Mouse (Mus musculus) lung, embryonic 16.5 days (tissue): ENCODE data around the gene Cdc20. TPM values are rescaled to one million over a fixed set of nuclear protein-coding genes. Genes with fewer than 3 reads are reported as not detected.

ENCODE experiments used
- ATAC-seq: fragments of 200-750 bp; cut with Nextera tagmentation; 2 replicates; pipeline ENCODE4 v1.8.0; 2017; ENCODE audit warnings: low read depth, mild to moderate bottlenecking, moderate library complexity
- H3K27ac ChIP-seq: fragments of 300-500 bp; sonication (generic); 2 replicates; pipeline ENCODE4 v1.5.1; 2014; ENCODE audit warnings: mild to moderate bottlenecking, control low read depth, low read length
- H3K27me3 ChIP-seq: fragments of 300-500 bp; sonication (generic); 2 replicates; pipeline ENCODE4 v1.6.1; 2014; ENCODE audit warnings: low read depth, low read length, mixed read lengths; ENCODE audit not compliant: control insufficient read depth, insufficient read depth
- H3K36me3 ChIP-seq: fragments of 300-500 bp; sonication (generic); 2 replicates; pipeline ENCODE4 v1.6.1; 2014; ENCODE audit warnings: low read length; ENCODE audit not compliant: control insufficient read depth, insufficient read depth
- H3K4me1 ChIP-seq: fragments of 300-500 bp; sonication (generic); replicated peaks from 2 replicates; pipeline ENCODE4 v1.6.1; 2014; ENCODE audit warnings: low read length, mixed read lengths; ENCODE audit not compliant: control insufficient read depth, insufficient read depth
- H3K4me2 ChIP-seq: fragments of 300-500 bp; sonication (generic); 2 replicates; pipeline ENCODE4 v1.6.1; 2014; ENCODE audit warnings: low read depth, low read length, control low read depth
- H3K4me3 ChIP-seq: fragments of 300-500 bp; sonication (generic); 2 replicates; pipeline ENCODE4 v1.5.1; 2014; ENCODE audit warnings: mild to moderate bottlenecking, low read length, control low read depth
- H3K9ac ChIP-seq: fragments of 300-500 bp; sonication (generic); 2 replicates; pipeline ENCODE4 v1.6.1; 2014; ENCODE audit warnings: low read length, control low read depth
- H3K9me3 ChIP-seq: fragments of 300-500 bp; sonication (generic); 2 replicates; pipeline ENCODE4 v1.6.1; 2016; ENCODE audit warnings: low read length; ENCODE audit not compliant: control insufficient read depth
- WGBS: fragments of 180-500 bp; shearing (Covaris S2); extraction: QIAGEN DNeasy Blood & Tissue Kit; methylation state at CpG from one replicate; pipeline ENCODE4 v1.1.7; 2014; 5-methylcytosine and 5-hydroxymethylcytosine counted together
- polyA plus RNA-seq: library from polyadenylated mRNA; unstranded; fragments of >200 nt; fragmentation: Nextera tagmentation; extraction: Ambion mirVana; gene quantifications from 2 replicates; pipeline ENCODE4 v1.2.1, GENCODE M21; 2015

Gene Cdc20
- polyA plus RNA-seq, 1 experiment from 2014 or later, result 292 TPM

DNA sequence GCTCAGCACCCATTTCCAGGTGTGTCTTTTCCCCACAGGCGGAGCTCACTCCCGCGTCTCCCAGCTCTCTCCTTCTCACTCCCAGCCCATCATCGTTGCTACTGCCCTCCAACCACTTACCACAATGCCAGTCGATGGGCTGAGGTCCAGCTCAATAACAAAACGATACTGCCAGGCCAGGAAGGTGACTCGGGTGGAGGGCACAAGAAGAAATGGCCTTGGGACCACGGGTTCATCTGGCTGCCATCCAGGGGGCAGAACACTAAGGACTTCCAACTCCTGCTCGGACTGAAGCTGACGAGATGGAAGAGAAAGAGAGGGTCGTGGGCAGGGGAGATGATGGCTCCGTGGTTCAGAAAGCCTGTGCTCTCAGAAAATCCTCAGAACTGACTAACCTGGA lies 34.5 kb downstream of the Cdc20 start:
- no peak overlapping the region for H3K27ac ChIP-seq

DNA sequence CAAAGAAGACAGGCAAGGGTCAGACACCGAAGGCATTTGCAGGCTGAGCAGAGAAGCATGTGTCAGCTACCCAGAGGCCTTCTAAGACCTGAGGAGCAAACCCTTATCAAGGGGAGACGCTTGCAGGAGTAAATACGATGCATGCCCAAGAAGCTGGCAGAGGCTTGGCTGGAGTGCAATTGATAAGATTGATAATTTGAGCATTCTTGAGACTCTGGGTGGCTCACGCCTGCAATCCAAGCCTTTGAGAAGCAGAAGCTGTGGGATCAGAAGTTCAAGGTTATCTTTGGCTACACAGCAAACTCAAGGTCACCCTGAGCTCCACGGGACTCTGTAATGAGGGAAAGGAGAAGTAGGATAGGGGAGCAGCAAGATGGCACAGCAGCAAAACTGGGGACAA lies 35.2 kb downstream of the Cdc20 start:
- Histone ChIP-seq H3K9ac (no peak overlapping the region), H3K4me3 (no peak overlapping the region), H3K4me2 (no peak overlapping the region), H3K36me3 (peaks cover 26% of the 10 kb centered on the region), H3K9me3 (no peaks in the 10 kb centered on the region), H3K27ac (no peak overlapping the region), H3K4me1 (no peaks in the 10 kb centered on the region), H3K27me3 (no peaks in the 10 kb centered on the region)
- 81% methylated on average over 5 of the region's 5 CpGs for WGBS
- ATAC-seq, result no peak

More for the DNA sequence above, 34.5 kb downstream of the Cdc20 start:
- peaks cover 22% of the 10 kb centered on the region for H3K36me3 ChIP-seq
- 89% methylated on average over 12 of the region's 12 CpGs for WGBS
- no peak for ATAC-seq
- no peaks in the 10 kb centered on the region for H3K4me1 ChIP-seq
- H3K9ac ChIP-seq, result no peak overlapping the region
- H3K27me3 ChIP-seq, result no peaks in the 10 kb centered on the region
- H3K4me2 ChIP-seq, result no peak overlapping the region
- H3K4me3 ChIP-seq, result no peak overlapping the region
- no peaks in the 10 kb centered on the region for H3K9me3 ChIP-seq

GRCm38 (mm10) chr4:118401421-118401820 lies 35.7 kb downstream of the Cdc20 start:
- H3K4me1 ChIP-seq, result no peaks in the 10 kb centered on the region
- H3K27me3 ChIP-seq, result no peaks in the 10 kb centered on the region
- no peak overlapping the region for H3K4me2 ChIP-seq
- H3K4me3 ChIP-seq, result no peak overlapping the region
- H3K27ac ChIP-seq, result no peak overlapping the region
- H3K9me3 ChIP-seq, result no peaks in the 10 kb centered on the region
- peaks cover 26% of the 10 kb centered on the region for H3K36me3 ChIP-seq
- no peak overlapping the region for H3K9ac ChIP-seq
- 91% methylated on average over 3 of the region's 3 CpGs for WGBS
- ATAC-seq, result no peak

- Histone ChIP-seq H3K36me3 (peaks cover 30% of the 10 kb centered on the region), H3K27me3 (no peaks in the 10 kb centered on the region), H3K4me1 (0 out of 2 replicates have a peak, but pooled peaks cover 2% of the 10 kb centered on the region), H3K9me3 (no peaks in the 10 kb centered on the region), H3K9ac (no peak overlapping the region), H3K4me3 (no peak overlapping the region), H3K27ac (no peak overlapping the region), H3K4me2 (no peak overlapping the region)
- ATAC-seq, result no peak
- 77% methylated on average over 6 of the region's 6 CpGs for WGBS
Observed at GRCm38 (mm10) chr4:118398400-118398799, 38.8 kb downstream of the Cdc20 start.

DNA sequence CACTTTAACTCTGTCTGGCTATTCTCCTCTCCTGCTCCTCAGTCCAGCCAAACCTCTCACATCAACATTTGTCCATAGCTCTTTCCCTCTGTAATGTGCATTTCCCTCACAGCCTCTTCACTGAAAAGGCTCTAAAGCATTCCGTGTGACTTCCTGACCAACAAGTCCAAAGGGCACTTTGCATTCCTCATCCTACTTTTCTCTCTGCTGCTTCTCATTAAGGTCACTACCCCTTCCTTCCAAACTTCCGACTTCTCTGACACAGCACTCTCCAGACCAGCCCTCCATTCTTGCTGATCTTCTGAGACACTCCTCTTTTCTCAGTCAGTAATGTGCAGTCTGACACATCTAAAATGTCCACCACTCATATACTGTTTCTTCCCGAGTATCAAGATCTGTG lies 40.7 kb downstream of the Cdc20 start:
- no peak overlapping the region for H3K27ac ChIP-seq
- no peak overlapping the region for H3K4me3 ChIP-seq
- no peak overlapping the region for H3K4me2 ChIP-seq
- ATAC-seq, result no peak
- H3K9me3 ChIP-seq, result no peaks in the 10 kb centered on the region
- H3K9ac ChIP-seq, result no peak overlapping the region
- H3K27me3 ChIP-seq, result no peaks in the 10 kb centered on the region
- 0 out of 2 replicates have a peak, but pooled peaks cover 2% of the 10 kb centered on the region for H3K4me1 ChIP-seq
- H3K36me3 ChIP-seq, result peaks cover 39% of the 10 kb centered on the region
- WGBS, result 66% methylated on average over 3 of the region's 3 CpGs

DNA sequence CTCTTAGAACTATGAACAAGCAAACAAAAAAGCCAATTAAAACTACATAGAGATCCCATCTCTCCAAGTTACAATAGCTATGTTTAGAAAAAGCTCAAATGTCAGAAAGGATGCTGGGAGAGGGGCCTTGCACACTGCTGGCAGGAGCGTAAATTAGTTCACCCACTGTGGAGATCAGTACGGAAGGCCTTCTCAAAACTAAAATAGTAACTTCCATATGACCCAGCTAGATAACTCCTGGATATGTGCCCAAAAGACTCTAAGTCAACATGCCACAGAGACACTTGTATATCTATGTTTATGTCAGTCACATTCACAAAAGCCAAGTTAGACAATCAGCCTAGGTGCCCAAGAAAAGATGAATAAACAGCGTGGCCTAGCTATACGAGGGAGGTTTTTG lies 41.9 kb downstream of the Cdc20 start:
- no peaks in the 10 kb centered on the region for H3K27me3 ChIP-seq
- H3K4me1 ChIP-seq, result 0 out of 2 replicates have a peak, but pooled peaks cover 2% of the 10 kb centered on the region
- H3K27ac ChIP-seq, result no peak overlapping the region
- H3K9me3 ChIP-seq, result no peaks in the 10 kb centered on the region
- 55% methylated on average over 4 of the region's 4 CpGs for WGBS
- peak; percentile 42; the same call in 1 of the 2 replicates for ATAC-seq
- H3K4me2 ChIP-seq, result no peak overlapping the region
- no peak overlapping the region for H3K9ac ChIP-seq
- no peak overlapping the region for H3K4me3 ChIP-seq
- H3K36me3 ChIP-seq, result peaks cover 46% of the 10 kb centered on the region

GRCm38 (mm10) chr4:118394505-118394904 lies 42.6 kb downstream of the Cdc20 start:
- WGBS, result 80% methylated on average over 6 of the region's 6 CpGs
- no peak overlapping the region for H3K4me3 ChIP-seq
- H3K9ac ChIP-seq, result no peak overlapping the region

DNA sequence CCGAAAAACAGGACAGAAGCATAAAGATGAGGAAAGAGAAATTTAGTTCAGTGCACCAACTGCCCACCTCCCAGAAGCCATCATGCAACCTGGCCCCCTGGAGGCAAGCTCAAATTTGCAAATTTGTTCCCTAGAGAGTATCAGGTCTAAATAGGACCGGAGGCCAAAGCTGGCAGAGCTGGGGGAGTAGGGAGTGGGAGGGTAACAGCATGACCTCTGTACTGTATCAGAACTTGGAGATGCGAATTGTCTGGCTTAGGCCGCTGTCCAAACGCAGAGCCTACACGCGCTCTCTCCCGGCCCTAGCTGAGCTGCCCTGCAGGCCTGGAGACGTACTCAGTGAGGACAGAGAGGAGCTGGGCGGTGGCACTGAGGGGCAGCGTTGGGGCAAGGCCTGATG lies 47.0 kb downstream of the Cdc20 start:
- ATAC-seq, result no peak
- H3K9ac ChIP-seq, result no peak overlapping the region
- 0 out of 2 replicates have a peak, but pooled peaks cover 2% of the 10 kb centered on the region for H3K4me1 ChIP-seq
- no peaks in the 10 kb centered on the region for H3K9me3 ChIP-seq
- no peak overlapping the region for H3K27ac ChIP-seq
- peaks cover 59% of the 10 kb centered on the region for H3K36me3 ChIP-seq
- no peak overlapping the region for H3K4me3 ChIP-seq
- no peak overlapping the region for H3K4me2 ChIP-seq
- H3K27me3 ChIP-seq, result no peaks in the 10 kb centered on the region
- WGBS, result 92% methylated on average over 11 of the region's 11 CpGs

More at GRCm38 (mm10) chr4:118394505-118394904, 42.6 kb downstream of the Cdc20 start:
- ATAC-seq, result no peak
- H3K4me1 ChIP-seq, result 0 out of 2 replicates have a peak, but pooled peaks cover 2% of the 10 kb centered on the region
- H3K27ac ChIP-seq, result no peak overlapping the region
- H3K36me3 ChIP-seq, result peaks cover 50% of the 10 kb centered on the region
- H3K4me2 ChIP-seq, result no peak overlapping the region
- no peaks in the 10 kb centered on the region for H3K27me3 ChIP-seq
- no peaks in the 10 kb centered on the region for H3K9me3 ChIP-seq

DNA sequence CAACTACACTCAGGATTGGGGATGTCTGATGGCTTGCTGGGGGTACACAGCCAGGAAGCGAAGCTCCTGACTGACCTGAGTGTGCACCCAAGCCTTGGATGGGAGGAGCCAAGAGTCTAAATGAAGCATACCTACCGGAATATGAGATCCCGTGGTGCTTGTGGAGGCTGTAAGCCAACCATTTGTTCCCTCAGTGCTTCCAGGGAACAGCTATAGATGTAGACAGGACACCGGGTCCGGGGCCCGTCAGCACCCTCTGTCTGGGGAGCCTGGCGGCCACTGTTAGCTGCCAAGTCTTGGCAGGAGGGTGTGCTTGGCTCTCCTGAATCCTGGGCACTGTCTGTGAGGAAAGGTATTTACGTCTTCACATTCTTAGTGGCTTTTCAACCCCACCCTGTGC lies 49.8 kb downstream of the Cdc20 start:
- 87% methylated on average over 8 of the region's 8 CpGs for WGBS
- ATAC-seq, result no peak
- Histone ChIP-seq H3K27me3 (no peaks in the 10 kb centered on the region), H3K27ac (no peak overlapping the region), H3K4me2 (no peak overlapping the region), H3K9ac (no peak overlapping the region), H3K4me1 (no peaks in the 10 kb centered on the region), H3K36me3 (peaks cover 62% of the 10 kb centered on the region), H3K4me3 (no peak overlapping the region), H3K9me3 (no peaks in the 10 kb centered on the region)

GRCm38 (mm10) chr4:118383271-118383670 lies 53.9 kb downstream of the Cdc20 start:
- WGBS, result 89% methylated on average over 7 of the region's 7 CpGs
- Histone ChIP-seq H3K4me3 (no peak overlapping the region), H3K27me3 (no peaks in the 10 kb centered on the region), H3K27ac (no peak overlapping the region), H3K9ac (no peak overlapping the region), H3K36me3 (peaks cover 46% of the 10 kb centered on the region), H3K9me3 (no peaks in the 10 kb centered on the region), H3K4me2 (no peak overlapping the region), H3K4me1 (no peaks in the 10 kb centered on the region)
- ATAC-seq, result no peak
